Mouse (Mus musculus) Muller cell, postnatal 12 days (primary cell): ENCODE measurements around the gene Dhx32.

Source experiments
- DNase-seq: peaks from one replicate; pipeline ENCODE4 v3.0.0-alpha.2; 2015; ENCODE audit errors: inconsistent ontology term

Gene Dhx32

GRCm38 (mm10) chr7:133768517-133768916, 14.0 kb downstream of the Dhx32 start:
- DNase-seq, result no peak

GRCm38 (mm10) chr7:133768027-133768426, 14.5 kb downstream of the Dhx32 start:
- DNase-seq, result no peak

GRCm38 (mm10) chr7:133765849-133766243, 16.7 kb downstream of the Dhx32 start:
- DNase-seq, result peak; percentile 93

- DNase-seq, result peak; percentile 42
Measured at GRCm38 (mm10) chr7:133765240-133765848, 17.2 kb downstream of the Dhx32 start.

- no peak for DNase-seq
Measured at GRCm38 (mm10) chr7:133764425-133764824, 18.1 kb downstream of the Dhx32 start.

GRCm38 (mm10) chr7:133762696-133763095, 19.8 kb downstream of the Dhx32 start:
- DNase-seq, result peak; percentile 61

- DNase-seq, result peak; percentile 83
Measured at GRCm38 (mm10) chr7:133759611-133760353, 22.7 kb downstream of the Dhx32 start.

- DNase-seq, result no peak
Measured at GRCm38 (mm10) chr7:133758716-133759115, 23.8 kb downstream of the Dhx32 start.

GRCm38 (mm10) chr7:133757961-133758455, 24.5 kb downstream of the Dhx32 start:
- peak; percentile 75 for DNase-seq

GRCm38 (mm10) chr7:133751163-133751562, 31.4 kb downstream of the Dhx32 start:
- DNase-seq, result no peak

- DNase-seq, result no peak
Measured at GRCm38 (mm10) chr7:133750666-133751065, 31.9 kb downstream of the Dhx32 start.

GRCm38 (mm10) chr7:133748753-133749152, 33.8 kb downstream of the Dhx32 start:
- DNase-seq, result peak; percentile 47

- DNase-seq, result peak; percentile 77
Measured at GRCm38 (mm10) chr7:133747372-133747771, 35.2 kb downstream of the Dhx32 start.

GRCm38 (mm10) chr7:133744701-133745100, 37.8 kb downstream of the Dhx32 start:
- peak; percentile 66 for DNase-seq

- peak; percentile 31 for DNase-seq
Measured at GRCm38 (mm10) chr7:133744209-133744608, 38.3 kb downstream of the Dhx32 start.

GRCm38 (mm10) chr7:133743611-133744010, 38.9 kb downstream of the Dhx32 start:
- no peak for DNase-seq

- DNase-seq, result no peak
Measured at GRCm38 (mm10) chr7:133742530-133743325, 39.8 kb downstream of the Dhx32 start.

GRCm38 (mm10) chr7:133740558-133740957, 42.0 kb downstream of the Dhx32 start:
- no peak for DNase-seq

GRCm38 (mm10) chr7:133731971-133732645, 50.4 kb downstream of the Dhx32 start:
- DNase-seq, result peak; percentile 88

GRCm38 (mm10) chr7:133730324-133731191, 52.0 kb downstream of the Dhx32 start:
- peak; percentile 89 for DNase-seq

GRCm38 (mm10) chr7:133729351-133729750, 53.2 kb downstream of the Dhx32 start:
- DNase-seq, result no peak
